Mouse (Mus musculus): ENCODE data around the gene Itpr2. TPM values are rescaled to one million over a fixed set of nuclear protein-coding genes. Genes with fewer than 3 reads are reported as not detected.

Itpr2 gene
- polyA plus RNA-seq, 1 experiment from 2014 or later = 7.6 TPM

DNA sequence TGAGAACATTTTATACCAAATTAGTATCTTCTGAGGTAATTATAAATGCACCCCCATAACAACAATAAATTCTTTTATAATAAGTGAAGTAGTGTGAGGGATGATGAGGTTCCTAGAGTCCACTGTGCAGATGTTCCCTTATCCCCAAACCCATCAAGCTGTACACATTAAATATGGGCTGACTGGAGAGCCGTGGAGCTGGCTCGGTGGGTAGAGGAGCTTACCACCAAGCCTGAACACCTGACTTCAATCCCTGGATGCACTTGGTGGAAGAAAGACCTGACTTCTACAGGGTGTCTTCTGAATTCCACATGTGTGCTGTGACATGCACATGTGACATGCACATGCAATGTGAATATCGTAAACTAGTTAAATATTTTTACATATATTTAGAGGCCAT, 260.7 kb downstream of the Itpr2 start:
- H3K27ac ChIP-seq (ENCODE audit: low read depth) = no peak overlapping the region

DNA sequence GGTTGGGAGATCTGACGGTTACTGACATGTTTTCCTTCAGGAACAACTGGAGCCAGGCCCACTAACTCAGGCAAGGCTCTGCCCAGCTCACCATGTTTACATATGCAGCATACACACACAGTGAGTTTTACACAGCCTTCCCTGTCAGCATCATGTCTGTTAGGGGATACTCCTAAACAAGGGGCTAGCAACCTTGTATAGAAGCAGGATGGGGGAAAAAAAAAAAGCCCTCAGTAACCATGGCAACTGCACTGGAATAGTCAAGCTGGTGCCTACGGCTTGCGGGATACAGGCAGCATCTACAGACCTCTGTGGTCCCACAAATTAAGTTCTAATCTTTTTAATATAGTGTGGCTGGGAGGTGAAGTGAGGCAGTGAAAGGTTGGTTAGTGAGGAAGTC, 266.9 kb downstream of the Itpr2 start:
- no peak overlapping the region for H3K4me2 ChIP-seq (ENCODE audit: low read length)
- no peak overlapping the region for H3K27ac ChIP-seq (ENCODE audit: low read depth)
- H3K9me3 ChIP-seq (ENCODE audit: control insufficient read depth, low read length) = peaks cover 4% of the 10 kb centered on the region; the same call in 1 of the 2 replicates
- no peak overlapping the region for H3K9ac ChIP-seq (ENCODE audit: low read length)
- H3K4me1 ChIP-seq (replicated peaks; ENCODE audit: control insufficient read depth, insufficient read depth, low read length) = no peaks in the 10 kb centered on the region
- 46% methylated on average over 3 of the region's 3 CpGs for WGBS
- DNase-seq (ENCODE audit: low spot score) (no peak), ATAC-seq (replicated peaks; ENCODE audit: low FRiP score, low TSS enrichment, low read depth) (no peak)
- H3K36me3 ChIP-seq (ENCODE audit: control insufficient read depth, insufficient read depth, low read length) = no peaks in the 10 kb centered on the region
- H3K4me3 ChIP-seq (ENCODE audit: low read depth, low read length) = no peak overlapping the region
- H3K27me3 ChIP-seq (replicated peaks; ENCODE audit: control insufficient read depth, insufficient read depth, low read length) = no peaks in the 10 kb centered on the region

More for the DNA sequence above, 260.7 kb downstream of the Itpr2 start:
- Histone ChIP-seq H3K9ac (ENCODE audit: low read length) (no peak overlapping the region), H3K4me2 (ENCODE audit: low read length) (no peak overlapping the region), H3K4me1 (replicated peaks; ENCODE audit: control insufficient read depth, insufficient read depth, low read length) (no peaks in the 10 kb centered on the region), H3K27me3 (replicated peaks; ENCODE audit: control insufficient read depth, insufficient read depth, low read length) (no peaks in the 10 kb centered on the region), H3K4me3 (ENCODE audit: low read depth, low read length) (no peak overlapping the region), H3K36me3 (ENCODE audit: control insufficient read depth, insufficient read depth, low read length) (no peaks in the 10 kb centered on the region), H3K9me3 (ENCODE audit: control insufficient read depth, low read length) (no peaks in the 10 kb centered on the region)
- ATAC-seq (replicated peaks; ENCODE audit: low FRiP score, low TSS enrichment, low read depth) = no peak
- no peak for DNase-seq (ENCODE audit: low spot score)
- 90% methylated on average over 3 of the region's 3 CpGs for WGBS

DNA sequence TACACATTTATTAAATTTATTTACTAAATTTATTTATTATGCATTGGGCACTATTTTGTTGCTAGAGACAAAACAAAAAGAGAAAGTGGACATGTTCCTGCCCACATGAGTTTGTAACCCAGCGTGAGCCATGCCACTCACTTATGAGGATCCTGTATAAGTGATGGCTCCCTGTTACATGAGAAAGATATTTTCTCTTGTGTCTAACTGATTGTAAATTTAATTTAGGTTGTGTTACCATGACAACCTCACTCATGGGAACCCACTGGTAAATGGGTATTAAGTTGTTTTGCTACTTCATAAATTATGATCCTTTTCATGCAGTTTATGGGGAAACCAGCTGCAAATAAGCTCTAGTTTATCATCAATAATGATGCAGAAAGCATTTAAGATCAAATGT, 267.6 kb downstream of the Itpr2 start:
- Histone ChIP-seq H3K36me3 (ENCODE audit: control insufficient read depth, insufficient read depth, low read length) (no peaks in the 10 kb centered on the region), H3K4me1 (replicated peaks; ENCODE audit: control insufficient read depth, insufficient read depth, low read length) (no peaks in the 10 kb centered on the region), H3K27me3 (replicated peaks; ENCODE audit: control insufficient read depth, insufficient read depth, low read length) (no peaks in the 10 kb centered on the region), H3K4me2 (ENCODE audit: low read length) (no peak overlapping the region), H3K4me3 (ENCODE audit: low read depth, low read length) (no peak overlapping the region), H3K9ac (ENCODE audit: low read length) (no peak overlapping the region), H3K27ac (ENCODE audit: low read depth) (no peak overlapping the region), H3K9me3 (ENCODE audit: control insufficient read depth, low read length) (peaks cover 4% of the 10 kb centered on the region; the same call in 1 of the 2 replicates)
- ATAC-seq (replicated peaks; ENCODE audit: low FRiP score, low TSS enrichment, low read depth) (no peak), DNase-seq (ENCODE audit: low spot score) (no peak)
- WGBS = 88% methylated on average over 1 of the region's 1 CpGs

DNA sequence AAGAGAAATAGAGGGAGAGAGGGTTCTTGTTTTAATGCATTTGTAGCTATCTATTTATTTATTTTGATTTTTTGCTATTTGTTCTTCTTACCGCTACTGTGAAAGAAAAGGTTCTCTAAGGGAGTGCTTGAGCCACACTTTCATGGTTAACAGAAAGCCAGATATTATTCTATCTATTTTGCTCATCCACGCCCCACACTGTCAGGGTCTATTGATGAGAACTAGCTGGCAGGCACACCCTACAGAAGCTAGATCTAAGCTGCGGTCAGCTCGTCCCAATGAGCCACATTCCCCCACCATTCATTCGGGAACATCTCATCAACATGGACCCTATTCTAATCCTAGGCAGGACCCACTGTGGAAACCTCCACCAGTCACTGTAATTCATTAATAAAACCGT, 271.1 kb downstream of the Itpr2 start:
- ATAC-seq (replicated peaks; ENCODE audit: low FRiP score, low TSS enrichment, low read depth) (no peak), DNase-seq (ENCODE audit: low spot score) (no peak)
- Histone ChIP-seq H3K4me3 (ENCODE audit: low read depth, low read length) (no peak overlapping the region), H3K9me3 (ENCODE audit: control insufficient read depth, low read length) (peaks cover 4% of the 10 kb centered on the region; the same call in 1 of the 2 replicates), H3K4me2 (ENCODE audit: low read length) (no peak overlapping the region), H3K9ac (ENCODE audit: low read length) (no peak overlapping the region), H3K27me3 (replicated peaks; ENCODE audit: control insufficient read depth, insufficient read depth, low read length) (no peaks in the 10 kb centered on the region), H3K36me3 (ENCODE audit: control insufficient read depth, insufficient read depth, low read length) (no peaks in the 10 kb centered on the region), H3K27ac (ENCODE audit: low read depth) (no peak overlapping the region), H3K4me1 (replicated peaks; ENCODE audit: control insufficient read depth, insufficient read depth, low read length) (no peaks in the 10 kb centered on the region)
- 92% methylated on average over 6 of the region's 6 CpGs for WGBS

DNA sequence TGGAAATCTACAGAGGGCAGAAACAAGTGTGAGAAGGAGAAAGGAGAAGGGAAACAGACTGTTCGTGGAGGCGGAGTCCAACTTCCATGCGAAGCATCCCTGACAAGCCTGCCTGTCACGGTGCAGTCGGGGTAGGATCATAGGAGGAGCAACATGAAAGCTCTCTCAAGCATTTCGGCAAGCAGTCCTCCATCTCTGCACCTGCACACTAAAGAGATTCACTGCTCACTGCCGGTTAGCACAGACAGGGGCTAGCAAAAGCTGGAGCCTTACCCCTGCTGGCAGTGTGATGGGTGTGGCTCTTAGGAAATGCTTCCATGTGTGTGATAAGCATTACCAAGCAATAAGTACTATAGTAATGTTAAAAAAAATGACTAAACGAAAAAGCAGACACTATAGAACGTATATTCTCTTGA, 271.6 kb downstream of the Itpr2 start:
- no peaks in the 10 kb centered on the region for H3K27me3 ChIP-seq (replicated peaks; ENCODE audit: control insufficient read depth, insufficient read depth, low read length)
- H3K4me3 ChIP-seq (ENCODE audit: low read depth, low read length) = no peak overlapping the region

DNA sequence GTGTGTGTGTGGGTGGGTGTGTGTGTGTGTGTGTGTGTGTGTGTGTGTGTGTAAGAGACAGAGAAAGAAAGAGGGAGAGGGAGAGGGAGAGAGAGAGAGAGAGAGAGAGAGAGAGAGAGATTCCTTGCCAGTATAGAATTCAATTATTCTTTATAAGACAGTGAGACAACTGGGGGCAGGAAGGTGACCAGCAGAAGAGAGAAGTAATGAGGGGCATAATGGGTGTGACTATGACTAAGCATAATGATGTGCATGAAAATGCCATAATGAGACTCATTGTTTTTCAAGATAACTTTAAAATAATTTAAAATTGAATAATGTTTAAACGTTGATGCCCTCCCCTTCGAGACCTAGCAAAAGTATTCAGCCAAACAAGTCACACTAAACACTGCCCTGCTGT, 272.1 kb downstream of the Itpr2 start:
- no peaks in the 10 kb centered on the region for H3K36me3 ChIP-seq (ENCODE audit: control insufficient read depth, insufficient read depth, low read length)
- H3K9me3 ChIP-seq (ENCODE audit: control insufficient read depth, low read length) = peaks cover 4% of the 10 kb centered on the region; the same call in 1 of the 2 replicates
- no peak overlapping the region for H3K9ac ChIP-seq (ENCODE audit: low read length)
- no peak overlapping the region for H3K4me2 ChIP-seq (ENCODE audit: low read length)
- WGBS = 75% methylated on average over 2 of the region's 2 CpGs
- no peak overlapping the region for H3K27ac ChIP-seq (ENCODE audit: low read depth)
- DNase-seq (ENCODE audit: low spot score) = no peak
- H3K27me3 ChIP-seq (replicated peaks; ENCODE audit: control insufficient read depth, insufficient read depth, low read length) = no peaks in the 10 kb centered on the region
- ATAC-seq (replicated peaks; ENCODE audit: low FRiP score, low TSS enrichment, low read depth) = no peak
- H3K4me3 ChIP-seq (ENCODE audit: low read depth, low read length) = no peak overlapping the region
- H3K4me1 ChIP-seq (replicated peaks; ENCODE audit: control insufficient read depth, insufficient read depth, low read length) = no peaks in the 10 kb centered on the region

More for the DNA sequence above, 271.6 kb downstream of the Itpr2 start:
- no peak overlapping the region for H3K9ac ChIP-seq (ENCODE audit: low read length)
- no peak overlapping the region for H3K27ac ChIP-seq (ENCODE audit: low read depth)
- peaks cover 4% of the 10 kb centered on the region; the same call in 1 of the 2 replicates for H3K9me3 ChIP-seq (ENCODE audit: control insufficient read depth, low read length)
- DNase-seq (ENCODE audit: low spot score) = no peak
- H3K4me2 ChIP-seq (ENCODE audit: low read length) = no peak overlapping the region
- 65% methylated on average over 9 of the region's 9 CpGs for WGBS
- no peak for ATAC-seq (replicated peaks; ENCODE audit: low FRiP score, low TSS enrichment, low read depth)
- H3K4me1 ChIP-seq (replicated peaks; ENCODE audit: control insufficient read depth, insufficient read depth, low read length) = no peaks in the 10 kb centered on the region
- H3K36me3 ChIP-seq (ENCODE audit: control insufficient read depth, insufficient read depth, low read length) = no peaks in the 10 kb centered on the region

DNA sequence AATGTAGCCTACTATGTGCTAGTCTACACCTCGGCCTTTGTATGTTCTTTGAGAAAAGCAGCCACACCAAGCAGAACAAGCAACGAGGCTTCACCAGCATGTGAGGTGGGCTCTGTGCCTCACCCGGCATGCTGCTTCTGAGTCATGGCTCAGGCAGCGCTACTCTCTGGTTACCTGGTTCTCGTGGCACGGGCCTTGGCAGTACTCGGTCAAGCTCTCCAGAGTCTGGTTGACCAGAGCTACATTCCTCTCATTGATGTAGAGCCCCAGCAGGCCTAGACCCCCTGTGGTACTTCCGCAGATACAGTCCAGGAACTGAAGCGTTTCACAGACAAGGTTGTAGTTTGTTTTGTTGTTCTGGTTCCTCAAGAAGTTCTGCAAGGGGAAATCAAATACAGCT, 272.5 kb downstream of the Itpr2 start:
- no peaks in the 10 kb centered on the region for H3K27me3 ChIP-seq (replicated peaks; ENCODE audit: control insufficient read depth, insufficient read depth, low read length)
- H3K4me3 ChIP-seq (ENCODE audit: low read depth, low read length) = no peak overlapping the region
- H3K4me1 ChIP-seq (replicated peaks; ENCODE audit: control insufficient read depth, insufficient read depth, low read length) = no peaks in the 10 kb centered on the region
- H3K9ac ChIP-seq (ENCODE audit: low read length) = no peak overlapping the region
- no peak for DNase-seq (ENCODE audit: low spot score)
- no peak for ATAC-seq (replicated peaks; ENCODE audit: low FRiP score, low TSS enrichment, low read depth)
- H3K9me3 ChIP-seq (ENCODE audit: control insufficient read depth, low read length) = peaks cover 4% of the 10 kb centered on the region; the same call in 1 of the 2 replicates
- 78% methylated on average over 9 of the region's 9 CpGs for WGBS
- H3K36me3 ChIP-seq (ENCODE audit: control insufficient read depth, insufficient read depth, low read length) = no peaks in the 10 kb centered on the region
- no peak overlapping the region for H3K27ac ChIP-seq (ENCODE audit: low read depth)
- no peak overlapping the region for H3K4me2 ChIP-seq (ENCODE audit: low read length)

DNA sequence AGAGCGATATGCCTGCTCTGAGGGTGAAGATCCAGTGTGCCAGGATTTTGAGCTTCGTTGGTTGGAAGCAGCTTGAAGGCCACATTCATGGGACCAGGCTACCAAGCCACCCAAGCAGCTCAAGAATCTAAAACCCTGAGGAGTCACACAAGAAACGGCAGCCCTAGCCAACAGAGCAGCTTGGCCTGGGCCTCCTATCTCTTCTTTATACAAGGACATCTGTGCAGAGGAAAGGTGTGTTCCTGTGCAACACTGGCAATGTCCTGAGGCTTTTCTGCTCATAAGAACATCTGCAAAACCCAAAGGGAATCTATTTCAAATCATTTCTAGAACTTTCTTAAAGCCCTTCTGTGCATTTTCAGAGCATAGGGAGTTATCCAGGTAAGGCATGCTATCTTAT, 274.0 kb downstream of the Itpr2 start:
- 76% methylated on average over 3 of the region's 3 CpGs for WGBS
- H3K4me1 ChIP-seq (replicated peaks; ENCODE audit: control insufficient read depth, insufficient read depth, low read length) = no peaks in the 10 kb centered on the region

DNA sequence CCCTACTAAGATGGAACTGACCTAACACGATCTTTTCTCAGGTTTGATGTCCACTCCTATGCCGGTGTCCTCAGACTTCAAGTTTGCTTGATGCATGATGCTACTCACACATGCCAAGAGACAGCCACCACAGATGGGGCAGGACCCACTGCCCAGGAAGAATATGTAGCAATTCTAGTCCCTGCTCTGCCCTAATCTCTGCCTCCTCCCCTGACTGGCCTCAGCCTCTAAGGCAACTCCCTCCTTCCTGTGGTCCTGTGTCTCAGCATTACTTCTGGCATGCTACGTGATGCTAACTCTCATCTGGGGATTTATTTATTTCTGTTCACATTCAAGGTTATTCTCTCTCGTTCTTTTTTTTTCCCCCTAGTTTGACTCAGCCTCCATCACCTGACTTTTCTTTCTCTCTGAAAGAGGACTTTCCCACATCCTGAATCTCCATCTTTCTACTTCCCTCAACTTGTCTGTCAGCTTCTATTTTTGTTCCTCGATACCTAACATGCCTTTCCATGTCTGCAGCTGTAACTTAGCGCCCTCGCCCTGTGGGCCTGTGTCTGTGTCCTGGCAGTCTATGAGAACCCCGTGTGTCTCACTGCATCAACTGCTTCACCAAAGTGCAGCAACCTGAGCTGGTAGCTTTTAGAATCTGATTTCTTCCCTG, 279.5 kb downstream of the Itpr2 start:
- ATAC-seq (replicated peaks; ENCODE audit: low FRiP score, low TSS enrichment, low read depth) (no peak), DNase-seq (ENCODE audit: low spot score) (no peak)
- no peaks in the 10 kb centered on the region for H3K9me3 ChIP-seq (ENCODE audit: control insufficient read depth, low read length)
- no peak overlapping the region for H3K4me3 ChIP-seq (ENCODE audit: low read depth, low read length)
- no peaks in the 10 kb centered on the region for H3K27me3 ChIP-seq (replicated peaks; ENCODE audit: control insufficient read depth, insufficient read depth, low read length)
- no peak overlapping the region for H3K9ac ChIP-seq (ENCODE audit: low read length)
- no peaks in the 10 kb centered on the region for H3K4me1 ChIP-seq (replicated peaks; ENCODE audit: control insufficient read depth, insufficient read depth, low read length)
- H3K27ac ChIP-seq (ENCODE audit: low read depth) = no peak overlapping the region
- WGBS = 70% methylated on average over 8 of the region's 8 CpGs
- no peak overlapping the region for H3K4me2 ChIP-seq (ENCODE audit: low read length)
- H3K36me3 ChIP-seq (ENCODE audit: control insufficient read depth, insufficient read depth, low read length) = no peaks in the 10 kb centered on the region

More for the DNA sequence above, 274.0 kb downstream of the Itpr2 start:
- Histone ChIP-seq H3K9ac (ENCODE audit: low read length) (no peak overlapping the region), H3K9me3 (ENCODE audit: control insufficient read depth, low read length) (peaks cover 4% of the 10 kb centered on the region; the same call in 1 of the 2 replicates), H3K36me3 (ENCODE audit: control insufficient read depth, insufficient read depth, low read length) (no peaks in the 10 kb centered on the region), H3K27ac (ENCODE audit: low read depth) (no peak overlapping the region), H3K27me3 (replicated peaks; ENCODE audit: control insufficient read depth, insufficient read depth, low read length) (no peaks in the 10 kb centered on the region), H3K4me2 (ENCODE audit: low read length) (no peak overlapping the region), H3K4me3 (ENCODE audit: low read depth, low read length) (no peak overlapping the region)
- ATAC-seq (replicated peaks; ENCODE audit: low FRiP score, low TSS enrichment, low read depth) = no peak
- DNase-seq (ENCODE audit: low spot score) = no peak

Data from intestine, embryonic 14.5 days (tissue).